Mouse (Mus musculus) brain, embryonic 14.5 days (tissue): ENCODE results near the gene AF067063.

Experiments used
- CTCF ChIP-seq: fragments of 200-500 bp; IDR thresholded peaks from 2 replicates; pipeline ENCODE4 v1.5.1; 2012; ENCODE audit warnings: inconsistent platforms, mild to moderate bottlenecking, moderate library complexity, borderline replicate concordance; ENCODE audit not compliant: insufficient read depth, insufficient read length; ENCODE audit errors: extremely low read depth
- POLR2A ChIP-seq: fragments of 200-500 bp; IDR thresholded peaks from 2 replicates; pipeline ENCODE4 v1.6.1; 2012; ENCODE audit warnings: mild to moderate bottlenecking, inconsistent platforms, borderline replicate concordance; ENCODE audit not compliant: poor library complexity, insufficient read depth, insufficient read length, severe bottlenecking; ENCODE audit errors: extremely low read depth

DNA sequence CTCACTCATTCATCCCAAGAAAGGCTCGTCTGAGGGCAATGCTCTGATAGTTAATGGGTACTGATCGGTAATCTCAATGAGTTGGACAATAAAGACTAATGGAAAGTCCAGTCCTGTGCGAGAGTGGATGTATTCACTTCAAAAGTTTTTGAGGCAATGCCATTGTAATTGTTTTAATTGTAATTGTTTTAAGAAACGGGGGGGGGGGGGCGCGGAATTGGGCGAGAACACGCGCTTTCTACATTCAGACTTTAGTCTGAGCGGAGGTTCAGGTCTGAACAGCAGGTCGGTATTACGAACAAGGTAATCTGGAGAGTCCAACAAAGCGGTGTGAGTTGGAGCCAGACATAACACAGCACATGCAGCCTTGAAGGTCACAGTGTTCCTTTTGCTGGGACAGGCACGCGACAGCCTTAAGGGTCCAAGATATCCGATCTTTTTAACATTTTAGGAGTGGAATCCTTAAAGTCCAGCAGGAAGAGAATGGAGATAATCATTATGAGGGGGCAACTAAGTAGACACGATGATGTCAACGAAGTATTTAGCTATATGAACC lies 38.4 kb downstream of the AF067063 start:
- no peak for TF ChIP-seq CTCF
- no peak for TF ChIP-seq POLR2A
